Mouse (Mus musculus): ENCODE data around the gene Pnliprp2.

Pnliprp2 gene

GRCm38 (mm10) chr19:58759423-58759822 lies at the start of gene Pnliprp2:
TSS of gene Pnliprp2 (plus strand) at chr19:58759719.
- DNase-seq (ENCODE audit: low spot score): no peak

- no peak for DNase-seq (ENCODE audit: low spot score)
Measured at GRCm38 (mm10) chr19:58717925-58718324, 41.6 kb upstream of the Pnliprp2 start.

- no peak for DNase-seq (ENCODE audit: low spot score)
Measured at GRCm38 (mm10) chr19:58720439-58720838, 39.1 kb upstream of the Pnliprp2 start.

DNA sequence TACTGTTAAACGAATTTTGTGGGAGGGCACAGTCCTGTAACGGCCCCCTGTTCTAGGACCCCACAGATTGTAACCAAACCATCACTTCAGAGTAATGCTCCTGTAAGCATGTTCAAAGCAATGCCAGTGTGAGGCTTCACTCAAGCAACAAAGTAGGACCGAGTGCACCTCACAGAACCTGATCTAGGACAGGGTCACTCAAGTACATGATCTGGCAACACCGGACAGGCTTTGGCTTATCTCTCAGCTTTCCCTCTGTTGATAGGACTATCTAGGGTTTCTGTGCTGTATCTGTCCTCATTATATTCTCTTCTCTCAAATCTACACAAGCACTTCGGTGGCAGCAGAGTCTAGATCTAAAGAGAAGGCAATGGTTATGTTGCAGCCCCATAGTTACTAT lies 33.0 kb upstream of the Pnliprp2 start:
- DNase-seq (ENCODE audit: low spot score): no peak

DNA sequence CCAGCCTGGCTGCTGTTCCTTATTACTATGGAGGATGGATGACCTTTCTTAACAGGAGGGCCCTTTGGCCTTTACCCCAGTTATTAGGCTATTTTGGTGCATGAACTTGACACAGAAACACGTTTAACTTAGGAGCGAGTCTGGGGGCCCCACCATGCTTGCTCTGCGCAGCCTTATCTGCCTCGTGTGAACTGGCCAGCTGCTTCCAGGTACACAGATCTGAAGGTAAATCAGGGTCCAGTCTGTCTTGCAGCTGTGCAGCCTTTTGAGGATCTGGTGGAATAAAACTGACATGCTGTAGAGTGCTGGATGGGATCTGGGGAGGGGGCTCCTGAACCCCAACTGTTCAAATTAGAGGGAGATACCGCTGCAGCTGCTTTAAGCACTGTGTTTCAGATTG lies 31.8 kb upstream of the Pnliprp2 start:
- DNase-seq (ENCODE audit: low spot score): no peak

DNA sequence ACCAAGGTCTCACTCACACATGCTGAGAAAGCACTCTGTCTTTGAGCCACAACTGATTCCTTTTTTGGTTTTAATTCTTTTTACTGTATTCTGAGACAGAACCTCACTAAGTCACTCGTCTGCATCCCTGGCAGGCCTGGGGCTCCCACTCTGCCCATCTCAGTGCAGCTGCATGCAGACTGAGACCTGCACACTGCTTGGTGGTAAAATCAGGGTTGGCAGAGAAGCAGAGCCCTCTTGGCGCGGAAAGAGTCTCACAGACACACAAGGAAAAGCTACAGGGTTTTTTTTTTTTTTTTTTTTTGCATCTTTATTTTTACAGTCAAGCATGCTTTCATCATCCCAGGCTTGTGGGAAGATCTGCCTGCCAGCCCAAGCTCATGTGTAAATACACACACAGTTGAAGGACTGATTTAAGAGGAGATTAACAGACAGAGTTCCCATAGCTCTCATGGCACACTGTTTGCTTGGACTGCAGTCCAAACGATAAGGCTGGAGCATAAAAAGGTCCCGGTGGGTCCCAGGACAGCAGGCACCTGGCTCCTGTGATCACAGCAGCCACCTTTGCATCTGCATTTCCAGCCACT lies 31.0 kb upstream of the Pnliprp2 start, which contains the start of gene Pnliprp1:
TSS of gene Pnliprp1 (plus strand) at position 443 of the 587 bp plus-strand sequence.
- no peak for DNase-seq (ENCODE audit: low spot score)

DNA sequence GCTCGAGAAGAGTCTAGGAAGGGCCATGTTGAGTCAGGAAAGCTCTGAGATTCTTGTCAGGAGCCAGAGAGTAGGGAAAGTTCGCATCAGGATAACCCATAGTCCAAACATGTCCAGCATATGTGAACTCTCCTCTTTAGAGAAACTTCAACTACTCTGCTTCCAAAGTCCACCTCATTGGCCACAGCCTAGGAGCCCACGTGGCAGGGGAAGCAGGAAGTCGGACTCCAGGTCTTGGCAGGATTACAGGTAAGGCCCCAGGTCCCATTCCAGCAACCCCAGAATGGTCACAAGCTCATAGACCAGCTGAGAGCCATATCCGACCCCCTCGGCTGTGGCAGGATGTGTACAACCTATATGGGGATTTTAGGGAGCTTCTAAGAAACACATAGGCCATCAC lies 26.3 kb upstream of the Pnliprp2 start:
- no peak for DNase-seq (ENCODE audit: low spot score)

GRCm38 (mm10) chr19:58738111-58738510 lies 21.4 kb upstream of the Pnliprp2 start:
- DNase-seq (ENCODE audit: low spot score): no peak

DNA sequence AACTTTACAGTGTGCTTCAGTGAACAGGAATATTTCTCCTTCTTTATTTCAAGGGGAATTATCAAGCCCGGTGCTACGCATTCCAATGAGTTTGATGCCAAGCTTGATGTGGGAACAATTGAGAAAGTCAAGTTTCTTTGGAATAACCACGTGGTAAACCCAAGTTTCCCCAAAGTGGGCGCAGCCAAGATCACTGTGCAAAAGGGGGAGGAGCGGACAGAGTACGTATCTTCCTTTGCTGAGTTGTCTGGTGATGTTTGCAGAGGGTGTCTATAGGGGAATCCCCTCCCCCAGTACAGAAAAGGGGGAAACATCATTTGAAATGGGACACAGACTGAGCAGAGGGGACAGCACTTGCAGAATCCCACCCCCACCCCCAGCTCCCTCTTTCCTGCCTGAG lies 18.5 kb upstream of the Pnliprp2 start:
- DNase-seq (ENCODE audit: low spot score): no peak

GRCm38 (mm10) chr19:58742711-58743110 lies 16.8 kb upstream of the Pnliprp2 start:
- no peak for DNase-seq (ENCODE audit: low spot score)

GRCm38 (mm10) chr19:58743736-58744135 lies 15.8 kb upstream of the Pnliprp2 start:
- no peak for DNase-seq (ENCODE audit: low spot score)

DNA sequence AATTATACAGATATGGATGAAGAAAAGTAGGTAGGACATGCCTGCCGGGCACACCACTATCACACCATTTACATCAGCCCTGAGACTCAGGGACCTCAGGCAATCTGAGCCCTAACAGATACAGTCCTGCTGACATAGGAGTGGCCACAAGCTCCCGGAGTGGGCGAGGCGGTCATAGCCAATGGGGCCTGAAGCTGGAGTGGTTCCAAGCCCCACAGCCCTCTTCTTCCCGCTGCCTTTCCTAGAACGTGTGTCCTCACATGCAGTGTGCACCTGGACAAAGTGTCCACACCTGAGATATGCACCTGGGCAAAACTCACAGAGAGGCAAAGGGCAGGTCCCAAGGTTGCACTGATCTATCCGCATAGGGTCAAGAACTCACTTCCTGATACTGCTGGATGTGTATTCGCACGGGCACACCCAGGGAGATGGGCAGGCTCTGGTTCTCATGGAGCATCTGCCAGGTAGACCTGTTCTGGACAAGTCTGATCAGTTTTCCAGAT lies 12.0 kb upstream of the Pnliprp2 start:
- no peak for DNase-seq (ENCODE audit: low spot score)

GRCm38 (mm10) chr19:58750822-58751221 lies 8.7 kb upstream of the Pnliprp2 start:
- no peak for DNase-seq (ENCODE audit: low spot score)

DNA sequence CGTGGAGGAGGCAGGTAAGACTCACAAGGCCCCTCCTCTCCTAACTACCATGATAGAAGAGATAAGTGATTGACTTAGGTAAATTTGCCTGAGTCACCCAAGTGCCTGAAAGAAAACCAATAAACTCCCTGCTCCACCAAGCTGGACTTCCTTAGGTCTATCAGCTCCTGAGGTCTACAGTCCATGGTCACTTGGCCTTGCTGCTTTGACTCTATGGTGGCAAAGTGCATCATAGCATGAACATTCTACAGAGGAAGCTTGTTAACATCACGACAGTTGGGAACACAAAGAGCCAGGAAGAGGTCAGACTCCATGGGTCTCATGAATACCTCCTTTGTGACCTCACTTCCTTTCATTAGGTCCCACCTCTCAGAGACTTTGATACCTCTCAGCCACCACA lies 8.0 kb upstream of the Pnliprp2 start:
- no peak for DNase-seq (ENCODE audit: low spot score)

DNA sequence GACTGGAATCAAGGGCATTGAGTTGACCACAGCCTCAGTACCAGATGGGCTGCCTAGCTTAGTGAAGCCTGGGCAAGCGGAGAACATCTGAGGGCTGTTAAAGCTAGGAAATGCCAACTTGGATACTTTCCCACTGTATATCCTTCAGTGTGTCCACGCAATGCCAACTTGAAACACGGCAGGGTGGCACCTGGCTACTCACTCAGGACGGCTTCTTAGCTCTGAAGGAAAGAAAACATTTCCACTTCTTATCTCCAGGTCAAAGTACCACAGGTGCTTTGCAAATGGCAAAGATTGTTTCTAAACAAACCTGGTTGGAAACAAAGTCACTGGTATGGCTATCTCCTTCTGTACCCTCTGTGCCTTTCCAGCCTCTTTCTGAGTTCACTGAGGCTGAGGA lies 648 bp upstream of the Pnliprp2 start:
- DNase-seq (ENCODE audit: low spot score): no peak

- no peak for DNase-seq (ENCODE audit: low spot score)
Measured at GRCm38 (mm10) chr19:58762316-58762715, 2.8 kb downstream of the Pnliprp2 start.

GRCm38 (mm10) chr19:58762848-58763541 lies 3.5 kb downstream of the Pnliprp2 start:
- DNase-seq (ENCODE audit: low spot score): no peak

DNA sequence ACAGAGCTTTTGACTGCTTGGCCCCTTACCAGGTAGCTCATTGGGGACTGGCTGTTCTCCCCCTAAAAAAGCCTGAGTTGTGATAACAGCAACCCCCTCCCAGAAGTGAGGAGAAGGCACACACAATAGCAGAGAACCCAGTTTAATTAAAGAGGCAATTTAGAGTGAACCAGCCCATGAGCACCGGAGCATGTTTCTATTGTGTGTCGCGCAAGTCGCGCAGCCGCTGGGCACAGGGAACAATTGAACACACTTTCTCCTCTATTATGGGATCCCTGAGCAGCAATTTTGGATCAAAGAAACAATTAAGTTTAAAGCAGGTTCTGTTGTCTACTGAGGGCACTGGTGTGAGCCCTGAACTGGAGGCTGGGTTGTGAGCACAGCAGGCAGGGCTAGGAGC lies 7.8 kb downstream of the Pnliprp2 start:
- DNase-seq (ENCODE audit: low spot score): no peak

- no peak for DNase-seq (ENCODE audit: low spot score)
Measured at GRCm38 (mm10) chr19:58776461-58776860, 16.9 kb downstream of the Pnliprp2 start.

GRCm38 (mm10) chr19:58781566-58781965 lies 22.0 kb downstream of the Pnliprp2 start:
- no peak for DNase-seq (ENCODE audit: low spot score)

GRCm38 (mm10) chr19:58783938-58784337 lies 24.4 kb downstream of the Pnliprp2 start:
- no peak for DNase-seq (ENCODE audit: low spot score)

- no peak for DNase-seq (ENCODE audit: low spot score)
Measured at GRCm38 (mm10) chr19:58789194-58789593, 29.7 kb downstream of the Pnliprp2 start.

- DNase-seq (ENCODE audit: low spot score): no peak
Measured at GRCm38 (mm10) chr19:58794284-58794683, 34.8 kb downstream of the Pnliprp2 start, which contains the start of gene 1700019N19Rik. TSS of gene 1700019N19Rik (minus strand) at chr19:58794461.
